Mouse (Mus musculus): ENCODE measurements around the gene Hdgfl2. TPM values are rescaled to one million over a fixed set of nuclear protein-coding genes. Genes with fewer than 3 reads are reported as not detected.
"Not testable (repeated sequence)": the region's sequence is repeated elsewhere in the genome, so short reads cannot be mapped to it uniquely, and the experiment has no call there.

Gene Hdgfl2
- polyA plus RNA-seq, 1 experiment from 2014 or later: 119 TPM

GRCm38 (mm10) chr17:56066451-56066850 is 13.0 kb upstream of the Hdgfl2 start:
- Histone ChIP-seq H3K27ac (no peak overlapping the region), H3K9me3 (no peaks in the 10 kb centered on the region), H3K27me3 (no peaks in the 10 kb centered on the region), H3K9ac (no peak overlapping the region), H3K4me1 (no peaks in the 10 kb centered on the region), H3K4me2 (no peak overlapping the region), H3K36me3 (peaks cover 99% of the 10 kb centered on the region), H3K4me3 (no peak overlapping the region)
- no peak for ATAC-seq (ENCODE audit: borderline replicate concordance, extremely low read depth, low FRiP score, low TSS enrichment)

GRCm38 (mm10) chr17:56069066-56069465 is 10.4 kb upstream of the Hdgfl2 start:
- no peaks in the 10 kb centered on the region for H3K27me3 ChIP-seq
- ATAC-seq (ENCODE audit: borderline replicate concordance, extremely low read depth, low FRiP score, low TSS enrichment): no peak
- H3K4me3 ChIP-seq: no peak overlapping the region
- no peak overlapping the region for H3K27ac ChIP-seq
- peaks cover 7% of the 10 kb centered on the region for H3K4me1 ChIP-seq
- no peak overlapping the region for H3K4me2 ChIP-seq
- H3K9me3 ChIP-seq: no peaks in the 10 kb centered on the region
- H3K9ac ChIP-seq: no peak overlapping the region
- H3K36me3 ChIP-seq: peaks cover 88% of the 10 kb centered on the region
- 94% methylated on average over 14 of the region's 14 CpGs for WGBS

GRCm38 (mm10) chr17:56071126-56071525 is 8.3 kb upstream of the Hdgfl2 start:
- no peak overlapping the region for H3K4me3 ChIP-seq
- no peaks in the 10 kb centered on the region for H3K27me3 ChIP-seq

DNA sequence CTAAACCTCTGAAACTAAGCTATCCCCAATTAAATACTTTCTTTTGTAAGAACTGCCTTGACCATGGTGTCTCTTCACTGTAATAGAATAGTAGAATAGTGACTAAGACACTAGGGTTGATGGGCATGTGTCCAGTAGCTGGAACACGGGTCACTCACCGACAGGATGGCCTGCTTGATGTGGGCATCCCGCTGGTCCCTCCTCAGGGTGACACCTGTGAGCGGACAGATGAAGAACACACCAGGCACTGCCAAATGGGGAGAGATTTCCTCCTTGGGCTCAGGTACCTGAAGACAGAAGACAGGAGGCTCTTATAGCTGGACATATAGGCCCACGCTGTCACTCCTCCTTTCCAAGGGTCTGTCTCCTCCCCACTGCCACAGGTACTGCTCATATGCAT is 7.2 kb upstream of the Hdgfl2 start:
- no peak for ATAC-seq (ENCODE audit: borderline replicate concordance, extremely low read depth, low FRiP score, low TSS enrichment)
- Histone ChIP-seq H3K4me3 (no peak overlapping the region), H3K36me3 (peaks cover 58% of the 10 kb centered on the region), H3K4me2 (no peak overlapping the region), H3K27ac (no peak overlapping the region), H3K4me1 (peaks cover 16% of the 10 kb centered on the region), H3K9me3 (no peaks in the 10 kb centered on the region), H3K27me3 (no peaks in the 10 kb centered on the region), H3K9ac (no peak overlapping the region)
- WGBS: 92% methylated on average over 5 of the region's 5 CpGs

More at GRCm38 (mm10) chr17:56071126-56071525, 8.3 kb upstream of the Hdgfl2 start:
- Histone ChIP-seq H3K9me3 (no peaks in the 10 kb centered on the region), H3K9ac (no peak overlapping the region), H3K4me2 (no peak overlapping the region), H3K36me3 (peaks cover 67% of the 10 kb centered on the region), H3K4me1 (peaks cover 16% of the 10 kb centered on the region), H3K27ac (no peak overlapping the region)
- no peak for ATAC-seq (ENCODE audit: borderline replicate concordance, extremely low read depth, low FRiP score, low TSS enrichment)

GRCm38 (mm10) chr17:56074097-56074826 is 5.2 kb upstream of the Hdgfl2 start:
- H3K27me3 ChIP-seq: no peaks in the 10 kb centered on the region
- 7% methylated on average over 22 of the region's 22 CpGs for WGBS
- peak overlapping the region; percentile 74 for H3K4me2 ChIP-seq
- peak; percentile 37 for ATAC-seq (ENCODE audit: borderline replicate concordance, extremely low read depth, low FRiP score, low TSS enrichment)
- H3K27ac ChIP-seq: peak overlapping the region; percentile 98
- H3K9me3 ChIP-seq: no peaks in the 10 kb centered on the region
- H3K9ac ChIP-seq: peak overlapping the region; percentile 70
- peak overlapping the region; percentile 82 for H3K4me3 ChIP-seq
- H3K4me1 ChIP-seq: peaks cover 16% of the 10 kb centered on the region
- H3K36me3 ChIP-seq: peaks cover 37% of the 10 kb centered on the region

DNA sequence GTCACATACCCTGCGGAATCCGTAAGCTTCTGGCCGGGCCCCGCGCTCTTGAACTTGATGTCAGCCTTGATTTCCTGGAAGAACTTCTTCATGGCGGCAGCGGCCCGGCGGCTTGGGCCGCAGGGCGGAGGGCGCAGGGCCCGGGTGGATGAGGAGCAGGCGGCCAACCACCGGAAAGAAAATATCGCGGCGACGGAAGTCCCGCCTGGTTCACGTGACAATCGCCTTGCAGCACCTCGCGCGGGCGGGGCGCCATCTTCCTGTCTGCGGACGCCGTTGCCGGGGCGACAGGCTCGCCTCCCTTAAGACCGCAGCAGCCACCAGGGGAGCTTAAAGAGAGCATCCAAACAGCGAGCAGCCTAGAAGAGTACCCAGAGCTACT is 4.6 kb upstream of the Hdgfl2 start, which contains the start of gene Ubxn6:
Ubxn6 (minus strand) TSS at position 202 of the 382 bp plus-strand sequence.
- 1% methylated on average over 35 of the region's 35 CpGs for WGBS
- peaks cover 32% of the 10 kb centered on the region for H3K36me3 ChIP-seq
- peak; percentile 44 for ATAC-seq (ENCODE audit: borderline replicate concordance, extremely low read depth, low FRiP score, low TSS enrichment)

GRCm38 (mm10) chr17:56077523-56077922 is 1.9 kb upstream of the Hdgfl2 start:
- WGBS: 83% methylated on average over 5 of the region's 5 CpGs
- Histone ChIP-seq H3K27ac (no peak overlapping the region), H3K4me1 (peaks cover 36% of the 10 kb centered on the region), H3K4me2 (no peak overlapping the region), H3K4me3 (no peak overlapping the region), H3K9ac (no peak overlapping the region), H3K9me3 (no peaks in the 10 kb centered on the region), H3K36me3 (peaks cover 12% of the 10 kb centered on the region), H3K27me3 (no peaks in the 10 kb centered on the region)
- ATAC-seq (ENCODE audit: borderline replicate concordance, extremely low read depth, low FRiP score, low TSS enrichment): no peak

More for the DNA sequence above, 4.6 kb upstream of the Hdgfl2 start, which contains the start of gene Ubxn6:
- Histone ChIP-seq H3K4me2 (peak within 1 kb of the TSS; percentile 74), H3K9me3 (no peaks in the 10 kb centered on the region), H3K4me3 (peak within 1 kb of the TSS; percentile 82), H3K27ac (peak within 1 kb of the TSS; percentile 98), H3K9ac (peak within 1 kb of the TSS; percentile 70), H3K27me3 (no peaks in the 10 kb centered on the region), H3K4me1 (peaks cover 16% of the 10 kb centered on the region)

- 68% methylated on average over 9 of the region's 9 CpGs for WGBS
- not testable (repeated sequence) for H3K9me3 ChIP-seq; ATAC-seq (ENCODE audit: borderline replicate concordance, extremely low read depth, low FRiP score, low TSS enrichment); H3K9ac ChIP-seq; H3K27me3 ChIP-seq
- H3K36me3 ChIP-seq: peaks cover 12% of the 10 kb centered on the region; the same call in 1 of the 2 replicates
- H3K4me1 ChIP-seq: peaks cover 36% of the 10 kb centered on the region
- H3K4me2 ChIP-seq: peak overlapping the region; percentile 92
- peak overlapping the region; percentile 92 for H3K4me3 ChIP-seq
- H3K27ac ChIP-seq: peak overlapping the region; percentile 51; the same call in 1 of the 2 replicates
Measured at GRCm38 (mm10) chr17:56078361-56078760, 1.1 kb upstream of the Hdgfl2 start.

- H3K4me2 ChIP-seq: peak overlapping the region; percentile 92
- 1% methylated on average over 11 of the region's 11 CpGs for WGBS
- ATAC-seq (ENCODE audit: borderline replicate concordance, extremely low read depth, low FRiP score, low TSS enrichment): no peak
Measured at GRCm38 (mm10) chr17:56079921-56080320, 487 bp downstream of the Hdgfl2 start.

GRCm38 (mm10) chr17:56080781-56081585 is 1.5 kb downstream of the Hdgfl2 start:
- Histone ChIP-seq H3K27ac (no peak overlapping the region), H3K4me3 (peak overlapping the region; percentile 92)

More at GRCm38 (mm10) chr17:56079921-56080320, 487 bp downstream of the Hdgfl2 start:
- H3K4me3 ChIP-seq: peak overlapping the region; percentile 92
- H3K9ac ChIP-seq: peak overlapping the region; percentile 93
- H3K9me3 ChIP-seq: no peaks in the 10 kb centered on the region
- H3K27me3 ChIP-seq: no peaks in the 10 kb centered on the region
- H3K4me1 ChIP-seq: peaks cover 26% of the 10 kb centered on the region
- peaks cover 15% of the 10 kb centered on the region for H3K36me3 ChIP-seq
- peak overlapping the region; percentile 62 for H3K27ac ChIP-seq

GRCm38 (mm10) chr17:56092312-56092711 is 12.9 kb downstream of the Hdgfl2 start:
- no peak overlapping the region for H3K4me3 ChIP-seq
- 92% methylated on average over 1 of the region's 1 CpGs for WGBS
- H3K27me3 ChIP-seq: no peaks in the 10 kb centered on the region
- H3K9ac ChIP-seq: no peak overlapping the region
- H3K4me2 ChIP-seq: no peak overlapping the region
- no peak for ATAC-seq (ENCODE audit: borderline replicate concordance, extremely low read depth, low FRiP score, low TSS enrichment)
- H3K27ac ChIP-seq: no peak overlapping the region
- no peaks in the 10 kb centered on the region for H3K4me1 ChIP-seq
- H3K36me3 ChIP-seq: peaks cover 54% of the 10 kb centered on the region
- no peaks in the 10 kb centered on the region for H3K9me3 ChIP-seq

More at GRCm38 (mm10) chr17:56080781-56081585, 1.5 kb downstream of the Hdgfl2 start:
- H3K9me3 ChIP-seq: no peaks in the 10 kb centered on the region
- H3K4me1 ChIP-seq: peaks cover 20% of the 10 kb centered on the region
- H3K9ac ChIP-seq: peak overlapping the region; percentile 93
- no peak for ATAC-seq (ENCODE audit: borderline replicate concordance, extremely low read depth, low FRiP score, low TSS enrichment)
- no peaks in the 10 kb centered on the region for H3K27me3 ChIP-seq
- WGBS: 8% methylated on average over 8 of the region's 8 CpGs
- peak overlapping the region; percentile 92 for H3K4me2 ChIP-seq
- peaks cover 15% of the 10 kb centered on the region for H3K36me3 ChIP-seq

DNA sequence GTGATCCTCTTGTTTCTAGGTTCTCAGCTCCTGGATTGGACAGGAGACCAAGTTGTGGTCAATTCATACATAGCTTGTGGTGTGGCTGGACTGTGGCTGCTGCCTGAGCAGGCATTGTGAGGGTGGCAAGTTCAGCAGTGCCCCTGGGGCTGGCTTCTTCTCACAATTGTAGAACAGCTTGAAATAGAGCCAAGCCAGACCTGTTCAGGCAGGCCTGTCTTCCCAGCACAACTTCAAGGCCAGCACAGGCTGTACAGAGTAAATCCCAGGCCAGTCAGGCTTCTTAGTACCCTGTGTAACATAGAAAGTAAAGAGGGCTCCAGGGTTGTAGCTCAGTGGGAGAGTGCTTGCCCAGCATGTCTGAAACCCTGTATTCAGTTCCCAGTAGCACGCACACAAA is 13.4 kb downstream of the Hdgfl2 start:
- Histone ChIP-seq H3K27me3 (no peaks in the 10 kb centered on the region), H3K9ac (no peak overlapping the region), H3K4me3 (no peak overlapping the region), H3K9me3 (no peaks in the 10 kb centered on the region), H3K36me3 (peaks cover 59% of the 10 kb centered on the region), H3K4me2 (no peak overlapping the region), H3K4me1 (no peaks in the 10 kb centered on the region), H3K27ac (no peak overlapping the region)
- no peak for ATAC-seq (ENCODE audit: borderline replicate concordance, extremely low read depth, low FRiP score, low TSS enrichment)
- 93% methylated on average over 1 of the region's 1 CpGs for WGBS

Measured in lung, embryonic 15.5 days (tissue).